Mouse (Mus musculus) megakaryocyte, adult 5-6 weeks (primary cell): ENCODE measurements around the gene Chst8. TPM values are rescaled to one million over a fixed set of nuclear protein-coding genes. Genes with fewer than 3 reads are reported as not detected.
A peak's percentile ranks its signal among the peaks of the same experiment; 100 is the strongest.

ENCODE experiments used
- ATAC-seq: 2 replicates; pipeline ENCODE4 v1.8.0; 2016; ENCODE audit warnings: mild to moderate bottlenecking, inconsistent platforms; ENCODE audit not compliant: poor library complexity, severe bottlenecking
- total RNA-seq, 2 experiments: library from RNA; stranded (forward) in 1 of 2; stranded (reverse) in 1 of 2; fragments of 153-499, 151-499 nt in 1 of 2; fragments of 221-1000, 200-1000 nt in 1 of 2; gene quantifications; 2 replicates each; pipeline versions ENCODE4 v1.2.3 to v1.2.4; 2015 to 2017

Gene Chst8
- total RNA-seq, 2 experiments from 2014 or later = not detected

- ATAC-seq = no peak
Observed at GRCm38 (mm10) chr7:34718651-34719050, 93.9 kb downstream of the Chst8 start.

DNA sequence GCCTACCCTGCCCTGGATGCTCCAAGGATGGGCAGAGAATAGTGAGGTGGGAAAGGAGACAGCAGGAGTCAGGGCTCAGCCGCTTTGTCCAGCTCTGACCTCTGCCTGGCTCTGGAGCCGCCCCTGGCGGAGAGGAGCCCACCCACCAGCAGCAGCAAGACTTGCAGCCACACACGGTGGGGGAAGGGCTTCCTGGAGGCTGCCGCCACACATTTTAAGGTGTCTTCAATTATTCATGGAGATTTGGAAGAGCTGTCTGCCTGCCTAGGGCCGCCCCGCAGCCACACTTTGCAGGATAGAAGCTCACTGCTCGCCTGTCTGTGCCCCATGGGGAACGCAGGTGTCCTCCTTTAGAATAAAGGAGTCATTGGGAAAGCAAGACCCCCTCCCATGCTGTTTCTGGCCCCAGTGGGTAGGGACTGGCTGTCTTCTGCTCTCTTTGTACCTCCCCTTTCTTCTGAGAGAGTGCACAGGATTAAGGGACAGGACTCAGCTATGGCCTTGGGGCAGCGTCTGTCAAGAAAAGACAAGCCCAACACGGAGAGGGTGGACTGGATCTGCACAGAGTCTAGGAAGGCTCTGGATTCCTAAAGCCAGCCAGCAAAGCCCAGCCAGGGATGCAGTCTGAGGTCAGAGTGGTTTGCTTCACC is 95.2 kb downstream of the Chst8 start:
- no peak for ATAC-seq

- ATAC-seq = no peak
Observed at GRCm38 (mm10) chr7:34714848-34715460, 97.6 kb downstream of the Chst8 start.

- no peak for ATAC-seq
Observed at GRCm38 (mm10) chr7:34709111-34709510, 103.4 kb downstream of the Chst8 start.

GRCm38 (mm10) chr7:34704401-34704800 is 108.1 kb downstream of the Chst8 start:
- no peak for ATAC-seq

DNA sequence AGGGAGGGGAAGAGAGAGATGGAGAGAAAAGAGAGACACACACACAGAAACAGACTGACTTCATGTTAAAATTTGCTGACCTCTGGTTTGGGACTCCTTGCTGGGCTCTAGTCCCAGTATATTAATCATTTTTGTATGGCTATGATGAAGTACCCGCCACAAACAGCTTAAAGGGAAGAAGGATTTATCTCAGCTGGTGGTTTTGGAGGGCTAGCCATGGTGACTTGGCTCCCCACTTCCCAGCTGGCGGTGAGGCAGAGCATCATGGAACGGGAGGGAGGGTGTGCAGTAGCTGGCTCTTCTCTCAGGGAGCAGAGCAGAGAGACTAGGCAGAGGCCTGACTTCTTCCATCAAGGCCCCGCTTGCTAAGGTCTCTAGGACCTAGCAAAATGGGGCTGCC is 109.1 kb downstream of the Chst8 start:
- no peak for ATAC-seq

GRCm38 (mm10) chr7:34702718-34703351 is 109.7 kb downstream of the Chst8 start:
- ATAC-seq = no peak

DNA sequence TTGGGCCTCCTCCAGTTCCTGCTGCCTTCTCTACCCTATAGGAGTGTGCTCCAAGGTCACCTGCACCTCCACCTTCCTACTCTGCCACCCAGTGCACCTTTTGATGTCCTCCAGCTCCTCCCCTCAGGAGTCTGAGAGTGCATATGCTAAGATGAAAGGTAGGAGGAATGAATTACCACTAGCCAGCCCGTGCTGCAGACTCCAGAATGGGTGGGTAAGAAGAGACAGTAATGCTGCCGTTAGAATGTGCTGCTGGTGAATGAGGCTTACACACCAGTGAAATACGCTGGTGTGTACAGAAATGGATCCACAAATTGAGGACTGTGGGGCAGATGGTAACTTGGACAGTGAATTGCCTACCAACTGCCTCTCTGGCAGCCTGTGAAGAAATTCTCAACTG is 112.6 kb downstream of the Chst8 start:
- ATAC-seq = no peak

GRCm38 (mm10) chr7:34698221-34698620 is 114.3 kb downstream of the Chst8 start:
- no peak for ATAC-seq

- ATAC-seq = no peak
Observed at GRCm38 (mm10) chr7:34696086-34696485, 116.4 kb downstream of the Chst8 start.

GRCm38 (mm10) chr7:34694898-34695297 is 117.6 kb downstream of the Chst8 start:
- no peak for ATAC-seq

DNA sequence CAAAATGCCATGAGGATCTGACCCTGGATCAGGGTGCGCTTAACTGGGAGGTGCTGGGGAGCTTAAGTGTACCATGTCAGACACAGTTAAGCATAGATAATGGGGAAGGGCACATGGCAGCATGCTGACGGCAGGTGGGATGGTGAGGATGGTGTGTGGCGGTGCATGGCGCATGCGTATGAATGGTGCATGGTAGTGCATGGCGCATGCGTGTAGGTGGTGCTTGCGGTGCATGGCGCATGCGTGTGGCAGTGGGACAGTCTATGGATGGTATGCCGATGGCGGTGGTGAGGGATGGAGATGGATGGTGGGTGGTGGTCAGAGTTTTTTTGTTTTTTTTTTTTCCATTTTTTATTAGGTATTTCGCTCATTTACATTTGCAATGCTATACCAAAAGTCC is 118.6 kb downstream of the Chst8 start:
- ATAC-seq = no peak

- ATAC-seq = no peak
Observed at GRCm38 (mm10) chr7:34693072-34693471, 119.4 kb downstream of the Chst8 start.

GRCm38 (mm10) chr7:34690111-34690510 is 122.4 kb downstream of the Chst8 start:
- ATAC-seq = no peak

GRCm38 (mm10) chr7:34689028-34689427 is 123.5 kb downstream of the Chst8 start:
- no peak for ATAC-seq

- no peak for ATAC-seq
Observed at GRCm38 (mm10) chr7:34685801-34686200, 126.7 kb downstream of the Chst8 start.

DNA sequence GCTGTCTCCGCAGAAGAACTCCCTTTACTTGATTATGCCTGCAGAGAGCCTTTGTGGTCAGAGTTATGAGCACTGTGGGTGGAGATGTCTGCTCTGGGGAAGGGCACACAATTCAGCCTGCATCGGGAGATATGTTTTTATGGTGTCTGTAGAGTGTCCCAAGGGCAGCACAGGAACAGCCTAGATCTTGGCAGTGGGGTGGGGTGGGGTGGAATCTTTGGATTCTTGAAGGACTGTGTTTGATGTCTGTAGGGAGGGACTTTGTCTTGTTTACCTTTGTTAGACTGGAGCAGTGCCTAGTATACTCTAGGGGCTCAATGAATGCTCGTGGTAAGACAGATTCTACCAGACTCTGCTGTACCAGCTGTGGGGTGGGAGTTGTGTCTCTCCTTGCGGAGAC is 127.3 kb downstream of the Chst8 start:
- ATAC-seq = no peak

- ATAC-seq = no peak
Observed at GRCm38 (mm10) chr7:34680771-34681421, 131.6 kb downstream of the Chst8 start.

GRCm38 (mm10) chr7:34679886-34680285 is 132.6 kb downstream of the Chst8 start:
- ATAC-seq = no peak

- ATAC-seq = peak; percentile 59
Observed at GRCm38 (mm10) chr7:34675831-34676514, 136.5 kb downstream of the Chst8 start.

GRCm38 (mm10) chr7:34675120-34675790 is 137.3 kb downstream of the Chst8 start:
- no peak for ATAC-seq
